8 mouse cellular contexts compared by ENCODE assay signal in the genomic region with DNA sequence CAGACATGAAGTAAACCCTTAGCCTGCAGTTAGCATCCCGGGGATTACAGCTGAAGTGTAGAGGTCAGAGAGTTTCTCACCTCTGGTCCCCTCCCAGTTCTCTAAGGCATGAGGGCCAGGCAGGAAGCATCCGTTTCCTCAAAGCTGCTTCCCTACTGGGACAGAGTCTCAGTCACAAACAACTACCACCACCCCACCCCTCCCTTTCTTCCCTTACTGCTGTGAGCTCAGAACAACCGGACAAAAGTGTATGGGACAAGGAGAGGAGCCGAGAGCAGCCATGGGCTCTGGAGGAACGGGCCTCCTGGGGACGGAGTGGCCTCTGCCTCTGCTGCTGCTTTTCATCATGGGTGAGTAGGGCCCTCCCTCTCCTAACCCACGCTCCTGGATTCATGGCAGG. TPM values are rescaled to one million over a fixed set of nuclear protein-coding genes. Genes with fewer than 3 reads are reported as not detected.
A peak's percentile ranks its signal among the peaks of the same experiment; 100 is the strongest.
DNase-seq lines count a peak whose midpoint lies in the region; ATAC-seq lines count a peak whose summit lies in the region.

A gene (plus strand): TSS at position 96 of the 400 bp plus-strand sequence.

- H3K4me2 ChIP-seq in intestine, embryonic 16.5 days (ENCODE audit: low read depth, low read length): no peak within 1 kb of the TSS
- peak within 1 kb of the TSS; percentile 45 for H3K4me2 ChIP-seq in lung, embryonic 16.5 days (ENCODE audit: low read depth, low read length)

- no peaks in the 10 kb centered on the region for H3K9me3 ChIP-seq in intestine, embryonic 16.5 days (ENCODE audit: control insufficient read depth, low read length)
- no peaks in the 10 kb centered on the region for H3K9me3 ChIP-seq in lung, embryonic 16.5 days (ENCODE audit: control insufficient read depth, low read length)

- peak within 1 kb of the TSS; percentile 25 for H3K4me3 ChIP-seq in intestine, embryonic 16.5 days (ENCODE audit: low read length)
- H3K4me3 ChIP-seq in lung, embryonic 16.5 days (ENCODE audit: low read length): peak within 1 kb of the TSS; percentile 47

- H3K9ac ChIP-seq in intestine, embryonic 16.5 days (ENCODE audit: low read depth, low read length): peak within 1 kb of the TSS; percentile 22; the same call in 1 of the 2 replicates
- peak within 1 kb of the TSS; percentile 64 for H3K9ac ChIP-seq in lung, embryonic 16.5 days (ENCODE audit: low read length)

- no peaks in the 10 kb centered on the region for H3K4me1 ChIP-seq in intestine, embryonic 16.5 days (ENCODE audit: control insufficient read depth, insufficient read depth, low read length)
- no peaks in the 10 kb centered on the region for H3K4me1 ChIP-seq in lung, embryonic 16.5 days (replicated peaks; ENCODE audit: control insufficient read depth, insufficient read depth, low read length)

- peak within 1 kb of the TSS; percentile 47; the same call in 1 of the 2 replicates for H3K27ac ChIP-seq in intestine, embryonic 16.5 days (ENCODE audit: low read length)
- H3K27ac ChIP-seq in lung, embryonic 16.5 days (ENCODE audit: low read length): peak within 1 kb of the TSS; percentile 82

- WGBS in intestine, embryonic 16.5 days: 16% methylated on average over 7 of the region's 7 CpGs
- 26% methylated on average over 7 of the region's 7 CpGs for whole genome bisulfite sequencing in lung, embryonic 16.5 days

- no peak for DNase-seq in gastrocnemius, postnatal 10 days
- DNase-seq in gastrocnemius, adult 18-20 months (ENCODE audit: low spot score): no peak
- DNase-seq in gonadal fat pad, adult 2 months (ENCODE audit: low read depth): no peak
- no peak for DNase-seq in ovary, postnatal 10 days (ENCODE audit: low spot score)
- no peak for DNase-seq in MN1 (ENCODE audit: low spot score)
- no peak for DNase-seq in cerebellum, postnatal 25 days

- peak; percentile 43; the same call in 1 of the 2 replicates for ATAC-seq in intestine, embryonic 16.5 days
- ATAC-seq in lung, embryonic 16.5 days (ENCODE audit: low read depth): peak; percentile 64

- H3K27me3 ChIP-seq in intestine, embryonic 16.5 days (replicated peaks; ENCODE audit: control insufficient read depth, insufficient read depth, low read length): 0 out of 2 replicates have a peak, but pooled peaks cover 1% of the 10 kb centered on the region
- H3K27me3 ChIP-seq in lung, embryonic 16.5 days (ENCODE audit: control insufficient read depth, insufficient read depth, low read depth, low read length): no peaks in the 10 kb centered on the region

- H3K36me3 ChIP-seq in intestine, embryonic 16.5 days (ENCODE audit: control insufficient read depth, insufficient read depth, low read length): no peaks in the 10 kb centered on the region
- H3K36me3 ChIP-seq in lung, embryonic 16.5 days (ENCODE audit: control insufficient read depth, insufficient read depth, low read length): no peaks in the 10 kb centered on the region

RNA-seq across cellular contexts. Expression of the gene that starts here (rescaled TPM):
- 10 to 100 TPM; 21.1 to 25.4 TPM for total RNA-seq in gastrocnemius, postnatal 10 days (2021)
- 10 to 100 TPM in 1 of 2 experiments, 1 to 10 TPM in 1; 6.4 to 10.1 TPM for total RNA-seq in gastrocnemius, adult 18-20 months (2021)
- 27.9 and 34.2 TPM in 2 replicates for polyA plus RNA-seq in gonadal fat pad, adult 2 months (2012; rRNA removed)
- 11.7 and 13.9 TPM in 2 replicates for polyA plus RNA-seq in intestine, embryonic 16.5 days (2015; fragmentation: Nextera tagmentation; extraction: Ambion mirVana)
- 24.7 and 29.8 TPM in 2 replicates for polyA plus RNA-seq in lung, embryonic 16.5 days (2015; fragmentation: Nextera tagmentation; extraction: Ambion mirVana)
